Mouse (Mus musculus) spleen, adult 18-20 months (tissue): ENCODE results near the gene B4galt4.
"Not testable (repeated sequence)": the region's sequence is repeated elsewhere in the genome, so short reads cannot be mapped to it uniquely, and the experiment has no call there.

Source experiments
- DNase-seq, 2 experiments: peaks; one replicate each; pipeline ENCODE4 v3.0.0; 2022; ENCODE audit warnings: mixed read lengths in 2 of 2

B4galt4 gene

GRCm38 (mm10) chr16:38742113-38742658, at the start of gene B4galt4:
Gene B4galt4, plus strand, starts transcription at chr16:38742264.
- peak; percentile 24 to 45 for DNase-seq

- DNase-seq = no peak
These were observed 47.0 kb upstream of the B4galt4 start for GRCm38 (mm10) chr16:38694906-38695540.

- no peak for DNase-seq
These were observed 46.5 kb upstream of the B4galt4 start for GRCm38 (mm10) chr16:38695557-38695956.

GRCm38 (mm10) chr16:38697611-38698010, 44.5 kb upstream of the B4galt4 start:
- no peak for DNase-seq

GRCm38 (mm10) chr16:38700392-38701162, 41.5 kb upstream of the B4galt4 start:
- DNase-seq = no peak

- no peak for DNase-seq
These were observed 40.4 kb upstream of the B4galt4 start for GRCm38 (mm10) chr16:38701492-38702185.

GRCm38 (mm10) chr16:38702316-38702715, 39.7 kb upstream of the B4galt4 start:
- DNase-seq = no peak

- no peak for DNase-seq
These were observed 38.6 kb upstream of the B4galt4 start for GRCm38 (mm10) chr16:38703501-38703900.

- DNase-seq = no peak
These were observed 36.4 kb upstream of the B4galt4 start for GRCm38 (mm10) chr16:38705531-38706281.

GRCm38 (mm10) chr16:38706782-38707181, 35.3 kb upstream of the B4galt4 start:
- DNase-seq = no peak

- no peak for DNase-seq
These were observed 33.0 kb upstream of the B4galt4 start for GRCm38 (mm10) chr16:38708962-38709520.

GRCm38 (mm10) chr16:38711245-38711644, 30.8 kb upstream of the B4galt4 start:
- no peak for DNase-seq

- DNase-seq = peak in 1 of 2 experiments; percentile 11
These were observed 30.0 kb upstream of the B4galt4 start for GRCm38 (mm10) chr16:38712105-38712504.

GRCm38 (mm10) chr16:38712581-38713403, 29.3 kb upstream of the B4galt4 start, which contains the start of gene Arhgap31:
Gene Arhgap31, minus strand, starts transcription at chr16:38713274.
- DNase-seq = peak; percentile 51 to 67

GRCm38 (mm10) chr16:38713404-38714258, 28.4 kb upstream of the B4galt4 start:
- no peak for DNase-seq

- DNase-seq = not testable (repeated sequence)
These were observed 27.9 kb upstream of the B4galt4 start for GRCm38 (mm10) chr16:38714259-38714526.

- DNase-seq = no peak
These were observed 20.7 kb upstream of the B4galt4 start for GRCm38 (mm10) chr16:38721377-38721776.

GRCm38 (mm10) chr16:38724256-38724655, 17.8 kb upstream of the B4galt4 start:
- DNase-seq = no peak

- no peak for DNase-seq
These were observed 17.1 kb upstream of the B4galt4 start for GRCm38 (mm10) chr16:38724974-38725373.

GRCm38 (mm10) chr16:38728576-38729132, 13.4 kb upstream of the B4galt4 start:
- no peak for DNase-seq
